Mouse (Mus musculus) hindbrain, embryonic 11.5 days (tissue): ENCODE measurements around the gene Cd209g. TPM values are rescaled to one million over a fixed set of nuclear protein-coding genes. Genes with fewer than 3 reads are reported as not detected.
"Not testable (repeated sequence)": the region's sequence is repeated elsewhere in the genome, so short reads cannot be mapped to it uniquely, and the experiment has no call there.

Experiments
- ATAC-seq: fragments of 200-750 bp; cut with Nextera tagmentation; 2 replicates; pipeline ENCODE4 v1.8.0; 2017; ENCODE audit warnings: mild to moderate bottlenecking, moderate TSS enrichment, moderate library complexity; ENCODE audit not compliant: low FRiP score
- DNase-seq: peaks from one replicate; pipeline ENCODE4 v3.0.0-alpha.2; 2015; ENCODE audit warnings: low spot score
- H3K27ac ChIP-seq: fragments of 300-500 bp; sonication (generic); 2 replicates; pipeline ENCODE4 v1.5.1; 2014; ENCODE audit warnings: mild to moderate bottlenecking, low read depth, low read length
- H3K27me3 ChIP-seq: fragments of 300-500 bp; sonication (generic); 2 replicates; pipeline ENCODE4 v1.6.1; 2014; ENCODE audit warnings: mild to moderate bottlenecking, low read length, moderate library complexity, mixed read lengths; ENCODE audit not compliant: control insufficient read depth, insufficient read depth
- H3K36me3 ChIP-seq: fragments of 300-500 bp; sonication (generic); 2 replicates; pipeline ENCODE4 v1.6.1; 2014; ENCODE audit warnings: mild to moderate bottlenecking, low read length, moderate library complexity, mixed read lengths; ENCODE audit not compliant: control insufficient read depth, insufficient read depth
- H3K4me1 ChIP-seq: fragments of 300-500 bp; sonication (generic); replicated peaks from 2 replicates; pipeline ENCODE4 v1.6.1; 2014; ENCODE audit warnings: low read length, mixed read lengths; ENCODE audit not compliant: control insufficient read depth, insufficient read depth
- H3K4me2 ChIP-seq: fragments of 300-500 bp; sonication (generic); replicated peaks from 2 replicates; pipeline ENCODE4 v1.6.1; 2014; ENCODE audit warnings: mild to moderate bottlenecking, low read depth, low read length
- H3K4me3 ChIP-seq: fragments of 300-500 bp; sonication (generic); 2 replicates; pipeline ENCODE4 v1.5.1; 2014; ENCODE audit warnings: low read depth, low read length
- H3K9ac ChIP-seq: fragments of 300-500 bp; sonication (generic); 2 replicates; pipeline ENCODE4 v1.6.1; 2014; ENCODE audit warnings: low read depth, low read length
- H3K9me3 ChIP-seq: fragments of 300-500 bp; sonication (generic); 2 replicates; pipeline ENCODE4 v1.6.1; 2016; ENCODE audit warnings: low read length; ENCODE audit not compliant: control insufficient read depth
- WGBS: fragments of 180-500 bp; shearing (Covaris S2); extraction: QIAGEN DNeasy Blood & Tissue Kit; methylation state at CpG from one replicate; pipeline ENCODE4 v1.1.7; 2014; 5-methylcytosine and 5-hydroxymethylcytosine counted together
- polyA plus RNA-seq: library from polyadenylated mRNA; unstranded; fragments of >200 nt; fragmentation: Nextera tagmentation; extraction: Ambion mirVana; gene quantifications from 2 replicates; pipeline ENCODE4 v1.2.1, GENCODE M21; 2014

Cd209g gene
- polyA plus RNA-seq, result not detected in 2 replicates

- ATAC-seq (no peak), DNase-seq (no peak)
- no peak within 1 kb of the TSS for H3K4me2 ChIP-seq
- H3K9me3 ChIP-seq, result no peaks in the 10 kb centered on the region
- no peak within 1 kb of the TSS for H3K27ac ChIP-seq
- H3K9ac ChIP-seq, result no peak within 1 kb of the TSS
- WGBS, result 94% methylated on average over 10 of the region's 10 CpGs
- no peak within 1 kb of the TSS for H3K4me3 ChIP-seq
- no peaks in the 10 kb centered on the region for H3K27me3 ChIP-seq
- H3K36me3 ChIP-seq, result no peaks in the 10 kb centered on the region
- no peaks in the 10 kb centered on the region for H3K4me1 ChIP-seq
These were observed at the start of gene Cd209g for GRCm38 (mm10) chr8:4133798-4134197. Gene Cd209g, plus strand, starts transcription at chr8:4134098.

- H3K4me1 ChIP-seq, ATAC-seq, DNase-seq, H3K4me3 ChIP-seq, H3K9me3 ChIP-seq, H3K36me3 ChIP-seq, H3K9ac ChIP-seq, H3K27ac ChIP-seq, H3K4me2 ChIP-seq, H3K27me3 ChIP-seq: not testable (repeated sequence)
- WGBS, result 38% methylated on average over 31 of the region's 33 CpGs
These were observed 46.6 kb upstream of the Cd209g start for GRCm38 (mm10) chr8:4087180-4087722.

- not testable (repeated sequence) for H3K27me3 ChIP-seq, H3K27ac ChIP-seq, H3K36me3 ChIP-seq, H3K9ac ChIP-seq, H3K4me1 ChIP-seq, H3K4me3 ChIP-seq, ATAC-seq, DNase-seq, H3K4me2 ChIP-seq, H3K9me3 ChIP-seq
- WGBS, result 92% methylated on average over 3 of the region's 3 CpGs
These were observed 45.4 kb upstream of the Cd209g start for GRCm38 (mm10) chr8:4088514-4088913.

GRCm38 (mm10) chr8:4105735-4106134, 28.2 kb upstream of the Cd209g start, which contains the start of gene Cd209f:
Gene Cd209f, minus strand, starts transcription at chr8:4105835.
- not testable (repeated sequence) for H3K36me3 ChIP-seq, H3K9me3 ChIP-seq, ATAC-seq, H3K4me3 ChIP-seq, H3K4me2 ChIP-seq, H3K27ac ChIP-seq, H3K27me3 ChIP-seq, H3K4me1 ChIP-seq, H3K9ac ChIP-seq, DNase-seq
- 73% methylated on average over 1 of the region's 2 CpGs for WGBS

GRCm38 (mm10) chr8:4139660-4140646, 6.1 kb downstream of the Cd209g start:
- Histone ChIP-seq H3K4me3 (no peak overlapping the region), H3K4me1 (no peaks in the 10 kb centered on the region), H3K27ac (no peak overlapping the region), H3K9ac (no peak overlapping the region), H3K27me3 (no peaks in the 10 kb centered on the region), H3K36me3 (no peaks in the 10 kb centered on the region), H3K9me3 (no peaks in the 10 kb centered on the region), H3K4me2 (no peak overlapping the region)
- ATAC-seq (peak; percentile 73), DNase-seq (peak; percentile 89)
- 8% methylated on average over 12 of the region's 12 CpGs for WGBS

- H3K27me3 ChIP-seq, result no peaks in the 10 kb centered on the region
- H3K4me2 ChIP-seq, result no peak overlapping the region
- H3K27ac ChIP-seq, result no peak overlapping the region
- H3K9ac ChIP-seq, result no peak overlapping the region
- peak; percentile 36 for DNase-seq
- no peaks in the 10 kb centered on the region for H3K9me3 ChIP-seq
- no peak for ATAC-seq
- H3K4me3 ChIP-seq, result no peak overlapping the region
- WGBS, result 64% methylated on average over 3 of the region's 3 CpGs
- H3K4me1 ChIP-seq, result no peaks in the 10 kb centered on the region
- H3K36me3 ChIP-seq, result no peaks in the 10 kb centered on the region
These were observed 7.8 kb downstream of the Cd209g start for GRCm38 (mm10) chr8:4141721-4142120.

- Histone ChIP-seq H3K9ac (no peak overlapping the region), H3K9me3 (no peaks in the 10 kb centered on the region), H3K4me2 (no peak overlapping the region), H3K36me3 (no peaks in the 10 kb centered on the region), H3K27ac (no peak overlapping the region), H3K27me3 (no peaks in the 10 kb centered on the region), H3K4me1 (no peaks in the 10 kb centered on the region), H3K4me3 (no peak overlapping the region)
- ATAC-seq (no peak), DNase-seq (no peak)
- 24% methylated on average over 1 of the region's 1 CpGs for WGBS
These were observed 13.4 kb downstream of the Cd209g start for GRCm38 (mm10) chr8:4147272-4147671.

GRCm38 (mm10) chr8:4154878-4155277, 21.0 kb downstream of the Cd209g start:
- H3K36me3 ChIP-seq, result no peaks in the 10 kb centered on the region
- H3K9me3 ChIP-seq, result no peaks in the 10 kb centered on the region
- ATAC-seq (no peak), DNase-seq (no peak)
- no peak overlapping the region for H3K4me2 ChIP-seq
- H3K4me3 ChIP-seq, result no peak overlapping the region
- no peaks in the 10 kb centered on the region for H3K27me3 ChIP-seq
- H3K9ac ChIP-seq, result no peak overlapping the region
- no peaks in the 10 kb centered on the region for H3K4me1 ChIP-seq
- H3K27ac ChIP-seq, result no peak overlapping the region

- Histone ChIP-seq H3K4me3 (no peak overlapping the region), H3K9ac (no peak overlapping the region), H3K4me1 (no peaks in the 10 kb centered on the region), H3K36me3 (no peaks in the 10 kb centered on the region), H3K9me3 (no peaks in the 10 kb centered on the region), H3K27ac (no peak overlapping the region), H3K4me2 (no peak overlapping the region), H3K27me3 (no peaks in the 10 kb centered on the region)
- ATAC-seq (no peak), DNase-seq (no peak)
- WGBS, result 66% methylated on average over 4 of the region's 4 CpGs
These were observed 28.9 kb downstream of the Cd209g start for GRCm38 (mm10) chr8:4162786-4163185.
